Mouse (Mus musculus) ZHBTc4 (cell line): ENCODE measurements around the gene Gm9507.
"Not testable (repeated sequence)": the region's sequence is repeated elsewhere in the genome, so short reads cannot be mapped to it uniquely, and the experiment has no call there.

ENCODE experiments used
- DNase-seq: peaks from one replicate; pipeline ENCODE4 v3.0.0-alpha.2; 2011; ENCODE audit warnings: low read depth, low spot score

Gene Gm9507

DNA sequence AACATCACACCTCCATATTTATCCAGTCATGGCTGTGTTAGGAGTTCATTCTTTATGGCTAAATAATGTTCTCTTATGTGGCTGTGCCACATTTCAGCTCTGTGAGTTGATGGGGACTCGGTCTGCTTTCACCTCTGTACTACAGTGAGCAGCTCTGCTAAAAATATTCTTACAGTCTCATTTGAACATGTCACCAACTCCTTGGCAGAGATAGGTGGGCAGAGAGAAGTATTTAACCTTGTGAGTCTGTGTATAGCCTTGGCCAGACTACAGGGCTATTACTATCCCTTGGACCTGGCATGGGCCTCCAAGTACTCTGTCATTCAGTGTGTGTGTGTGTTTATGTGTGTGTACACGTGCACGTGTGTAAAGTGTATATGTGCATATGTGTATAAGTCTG is 39.5 kb downstream of the Gm9507 start:
- not testable (repeated sequence) for DNase-seq

DNA sequence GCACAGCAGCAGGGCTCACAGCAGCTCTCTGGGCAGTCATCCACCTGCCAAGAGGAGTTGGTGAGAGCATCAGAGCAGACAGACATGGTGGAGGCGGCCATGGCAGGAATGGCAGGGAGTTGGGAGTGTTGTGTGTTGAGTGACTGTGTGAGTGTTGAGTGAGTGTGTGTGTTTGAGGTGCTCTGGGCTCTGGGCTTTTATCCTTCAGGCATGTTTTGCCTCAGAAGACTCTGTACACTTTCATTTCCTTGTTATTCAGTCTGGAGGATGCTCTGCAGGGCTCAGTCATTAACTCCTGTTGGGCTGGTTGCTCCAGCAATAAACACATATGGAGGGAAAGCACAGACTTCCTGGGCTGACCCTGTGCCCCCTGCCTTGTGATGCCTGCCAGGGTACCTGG is 40.4 kb downstream of the Gm9507 start, which contains the start of gene Gm3238:
Gm3238 (minus strand) TSS at position 101 of the 400 bp plus-strand sequence.
- DNase-seq = not testable (repeated sequence)

DNA sequence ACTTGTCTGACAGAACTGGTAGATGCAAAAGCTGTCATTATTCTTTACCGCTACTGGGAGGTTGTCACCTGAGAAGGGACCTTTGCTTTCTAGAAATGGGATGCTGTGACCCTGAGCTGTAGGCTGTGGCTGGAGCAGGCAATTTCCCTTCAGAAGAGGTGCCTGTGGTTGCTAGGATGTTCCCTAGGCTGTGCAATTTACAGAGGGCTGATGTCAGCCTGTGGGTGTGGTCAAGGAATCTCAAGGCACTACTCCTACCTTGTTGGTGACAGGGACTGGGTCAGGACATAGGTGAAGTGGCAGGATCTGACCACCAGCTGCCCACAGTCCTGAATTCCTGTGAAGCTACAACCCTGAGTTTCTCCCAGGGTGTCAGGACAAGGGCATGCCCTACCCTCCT is 41.9 kb downstream of the Gm9507 start:
- DNase-seq = no peak
